Mouse (Mus musculus): ENCODE data around the gene Npnt. TPM values are rescaled to one million over a fixed set of nuclear protein-coding genes. Genes with fewer than 3 reads are reported as not detected.
A peak's percentile ranks its signal among the peaks of the same experiment; 100 is the strongest.

The Npnt gene
- polyA plus RNA-seq, 1 experiment from 2014 or later: 48.0 TPM

DNA sequence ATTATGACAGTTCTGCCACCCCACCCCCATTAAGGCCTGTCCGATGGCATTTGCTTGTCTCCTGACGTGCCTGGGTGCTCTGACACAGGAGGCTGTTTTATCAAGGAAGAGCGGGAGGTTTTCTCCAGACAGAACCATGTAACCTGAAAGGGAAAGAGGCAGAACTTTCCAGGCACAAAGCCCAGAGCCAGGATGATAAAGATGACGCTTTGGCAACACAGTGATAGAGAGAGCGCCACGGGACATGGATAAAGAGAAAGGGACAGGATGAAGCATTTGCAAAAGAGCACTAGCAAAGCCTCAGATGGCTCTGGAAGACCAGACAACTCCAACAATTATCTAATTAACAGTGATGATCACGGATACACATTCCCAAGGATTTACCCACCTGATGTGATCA is 56.0 kb downstream of the Npnt start:
- no peaks in the 10 kb centered on the region for H3K36me3 ChIP-seq (ENCODE audit: control insufficient read depth, insufficient read depth, low read length)
- H3K27me3 ChIP-seq (ENCODE audit: control insufficient read depth, insufficient read depth, low read length): no peaks in the 10 kb centered on the region
- no peak for DNase-seq (ENCODE audit: low spot score)
- H3K9ac ChIP-seq (ENCODE audit: low read length): no peak overlapping the region
- ATAC-seq (ENCODE audit: low FRiP score, low TSS enrichment): no peak
- no peak overlapping the region for H3K4me2 ChIP-seq (replicated peaks; ENCODE audit: low read depth)
- TF ChIP-seq CTCF (IDR thresholded peaks at IDR 0.05; ENCODE audit: low read depth) (no peak), EP300 (optimal IDR thresholded peaks at IDR 0.05) (no peak)
- H3K4me1 ChIP-seq (replicated peaks; ENCODE audit: control insufficient read depth, insufficient read depth): no peaks in the 10 kb centered on the region
- no peak overlapping the region for H3K4me3 ChIP-seq (ENCODE audit: low read depth, low read length)
- 84% methylated on average over 7 of the region's 7 CpGs for WGBS
- H3K27ac ChIP-seq (replicated peaks): no peak overlapping the region
- no peaks in the 10 kb centered on the region for H3K9me3 ChIP-seq (ENCODE audit: control insufficient read depth, low read length)

DNA sequence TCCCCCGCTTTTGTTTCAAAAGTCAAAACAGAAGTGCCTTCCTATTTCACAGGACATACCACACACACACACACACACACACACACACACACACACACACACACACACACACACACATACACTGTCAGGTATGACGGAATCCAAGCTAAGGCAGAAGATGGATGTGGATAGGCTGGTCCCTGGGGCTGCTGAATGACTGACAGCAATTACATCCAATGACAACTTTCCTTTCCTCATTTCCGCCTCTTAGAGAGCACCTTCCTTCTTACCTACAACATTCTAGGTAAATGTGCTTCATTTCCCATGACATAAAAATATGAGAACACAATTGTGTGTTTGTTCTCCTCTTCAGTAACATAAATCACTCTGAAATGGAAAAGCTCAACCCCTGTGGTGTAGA is 56.4 kb downstream of the Npnt start:
- H3K9ac ChIP-seq (ENCODE audit: low read length): no peak overlapping the region
- H3K9me3 ChIP-seq (ENCODE audit: control insufficient read depth, low read length): no peaks in the 10 kb centered on the region
- no peak overlapping the region for H3K4me3 ChIP-seq (ENCODE audit: low read depth, low read length)
- H3K4me2 ChIP-seq (replicated peaks; ENCODE audit: low read depth): no peak overlapping the region
- H3K27ac ChIP-seq (replicated peaks): no peak overlapping the region
- H3K27me3 ChIP-seq (ENCODE audit: control insufficient read depth, insufficient read depth, low read length): no peaks in the 10 kb centered on the region
- 96% methylated on average over 3 of the region's 3 CpGs for WGBS
- no peaks in the 10 kb centered on the region for H3K4me1 ChIP-seq (replicated peaks; ENCODE audit: control insufficient read depth, insufficient read depth)
- DNase-seq (ENCODE audit: low spot score): no peak
- TF ChIP-seq EP300 (optimal IDR thresholded peaks at IDR 0.05) (no peak), CTCF (IDR thresholded peaks at IDR 0.05; ENCODE audit: low read depth) (no peak)
- H3K36me3 ChIP-seq (ENCODE audit: control insufficient read depth, insufficient read depth, low read length): no peaks in the 10 kb centered on the region
- no peak for ATAC-seq (ENCODE audit: low FRiP score, low TSS enrichment)

DNA sequence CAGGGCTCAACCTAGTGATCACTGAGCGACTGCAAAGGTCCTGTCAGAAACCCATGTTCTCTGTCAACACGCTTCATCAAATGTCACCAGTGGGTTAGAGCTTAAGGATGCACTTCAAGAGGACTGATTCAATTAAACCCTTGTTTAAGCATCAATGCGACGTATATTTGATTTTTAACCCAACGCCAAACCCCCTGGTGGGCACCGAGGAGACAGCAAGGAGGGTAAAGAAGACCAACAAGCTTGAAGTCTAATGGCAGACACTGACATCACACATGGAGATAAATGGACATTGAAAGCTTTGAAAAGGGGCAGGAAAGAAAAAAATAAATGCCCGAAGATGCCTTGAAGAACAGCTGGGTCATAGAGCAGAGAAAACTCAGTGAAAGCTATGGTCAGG is 57.0 kb downstream of the Npnt start:
- Histone ChIP-seq H3K9ac (ENCODE audit: low read length) (no peak overlapping the region), H3K36me3 (ENCODE audit: control insufficient read depth, insufficient read depth, low read length) (no peaks in the 10 kb centered on the region), H3K27me3 (ENCODE audit: control insufficient read depth, insufficient read depth, low read length) (no peaks in the 10 kb centered on the region), H3K27ac (replicated peaks) (no peak overlapping the region), H3K4me2 (replicated peaks; ENCODE audit: low read depth) (no peak overlapping the region), H3K4me3 (ENCODE audit: low read depth, low read length) (no peak overlapping the region), H3K4me1 (replicated peaks; ENCODE audit: control insufficient read depth, insufficient read depth) (no peaks in the 10 kb centered on the region), H3K9me3 (ENCODE audit: control insufficient read depth, low read length) (no peaks in the 10 kb centered on the region)
- 78% methylated on average over 7 of the region's 7 CpGs for WGBS
- DNase-seq (ENCODE audit: low spot score) (no peak), ATAC-seq (ENCODE audit: low FRiP score, low TSS enrichment) (no peak)
- TF ChIP-seq EP300 (optimal IDR thresholded peaks at IDR 0.05) (no peak), CTCF (IDR thresholded peaks at IDR 0.05; ENCODE audit: low read depth) (peak; percentile 25)

DNA sequence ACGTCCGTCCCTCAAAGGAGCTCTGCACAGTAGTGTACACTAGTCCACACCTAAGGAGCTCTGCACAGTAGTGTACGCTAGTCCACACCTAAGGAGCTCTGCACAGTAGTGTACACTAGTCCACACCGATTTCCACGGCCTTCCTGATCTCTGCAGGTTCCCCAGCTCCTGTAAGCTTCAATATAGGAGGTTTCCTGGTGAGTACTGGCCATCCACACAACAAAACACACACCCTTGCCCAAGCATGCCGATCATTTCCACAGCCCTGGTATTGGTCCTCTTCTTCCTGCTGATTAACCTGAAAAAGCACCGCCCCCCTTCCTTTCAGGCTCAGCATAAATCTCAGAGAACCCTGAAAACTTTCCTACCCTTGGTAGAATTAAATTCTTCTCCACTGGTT is 57.6 kb downstream of the Npnt start:
- Histone ChIP-seq H3K4me1 (replicated peaks; ENCODE audit: control insufficient read depth, insufficient read depth) (no peaks in the 10 kb centered on the region), H3K36me3 (ENCODE audit: control insufficient read depth, insufficient read depth, low read length) (no peaks in the 10 kb centered on the region), H3K4me3 (ENCODE audit: low read depth, low read length) (no peak overlapping the region), H3K27me3 (ENCODE audit: control insufficient read depth, insufficient read depth, low read length) (no peaks in the 10 kb centered on the region), H3K27ac (replicated peaks) (no peak overlapping the region), H3K4me2 (replicated peaks; ENCODE audit: low read depth) (no peak overlapping the region), H3K9me3 (ENCODE audit: control insufficient read depth, low read length) (no peaks in the 10 kb centered on the region), H3K9ac (ENCODE audit: low read length) (no peak overlapping the region)
- 87% methylated on average over 7 of the region's 7 CpGs for WGBS
- TF ChIP-seq CTCF (IDR thresholded peaks at IDR 0.05; ENCODE audit: low read depth) (no peak), EP300 (optimal IDR thresholded peaks at IDR 0.05) (no peak)
- no peak for DNase-seq (ENCODE audit: low spot score)
- ATAC-seq (ENCODE audit: low FRiP score, low TSS enrichment): no peak

DNA sequence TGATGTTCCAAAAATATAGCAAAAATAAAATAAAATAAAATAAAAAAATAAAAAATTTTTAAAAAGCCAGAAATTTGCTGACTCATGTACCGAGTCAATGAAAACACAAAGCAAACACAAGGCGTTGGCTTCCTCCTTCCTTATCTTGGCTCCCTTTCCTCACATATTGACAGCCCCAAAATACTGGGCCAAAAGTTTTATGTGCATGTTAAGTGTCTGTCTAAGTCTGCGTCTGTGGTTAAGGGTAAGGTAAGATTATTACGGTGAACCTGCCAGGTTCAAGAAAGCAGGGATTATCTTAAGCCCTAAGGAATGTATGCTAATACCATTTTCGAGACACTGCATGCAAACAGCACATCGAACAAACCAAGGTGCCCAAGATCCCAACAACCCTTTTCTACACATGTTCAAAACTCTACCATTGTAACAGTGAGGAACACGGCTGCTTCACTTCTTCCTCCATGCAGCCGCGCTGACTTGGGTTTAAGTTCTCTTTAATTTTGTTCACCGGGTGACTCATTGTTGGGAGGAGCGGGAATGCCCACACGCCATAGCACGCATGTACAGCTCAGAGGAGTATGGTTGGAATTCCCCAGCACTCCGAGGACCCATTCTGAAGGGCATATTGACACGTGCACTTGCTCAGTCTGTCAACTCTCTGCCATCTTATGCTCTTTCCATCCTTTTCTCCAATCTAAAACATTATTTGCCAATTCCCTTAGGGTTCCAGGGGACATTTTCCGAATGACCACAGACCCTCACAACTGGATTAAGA is 62.8 kb downstream of the Npnt start:
- Histone ChIP-seq H3K36me3 (ENCODE audit: control insufficient read depth, insufficient read depth, low read length) (no peaks in the 10 kb centered on the region), H3K27me3 (ENCODE audit: control insufficient read depth, insufficient read depth, low read length) (no peaks in the 10 kb centered on the region), H3K4me1 (replicated peaks; ENCODE audit: control insufficient read depth, insufficient read depth) (no peaks in the 10 kb centered on the region), H3K27ac (replicated peaks) (no peak overlapping the region), H3K4me3 (ENCODE audit: low read depth, low read length) (no peak overlapping the region), H3K4me2 (replicated peaks; ENCODE audit: low read depth) (no peak overlapping the region; the same call in 1 of the 2 replicates), H3K9ac (ENCODE audit: low read length) (no peak overlapping the region), H3K9me3 (ENCODE audit: control insufficient read depth, low read length) (no peaks in the 10 kb centered on the region)
- ATAC-seq (ENCODE audit: low FRiP score, low TSS enrichment) (peak; percentile 57; the same call in 1 of the 2 replicates), DNase-seq (ENCODE audit: low spot score) (no peak)
- WGBS: 70% methylated on average over 16 of the region's 16 CpGs
- TF ChIP-seq EP300 (optimal IDR thresholded peaks at IDR 0.05) (no peak), CTCF (IDR thresholded peaks at IDR 0.05; ENCODE audit: low read depth) (no peak)

DNA sequence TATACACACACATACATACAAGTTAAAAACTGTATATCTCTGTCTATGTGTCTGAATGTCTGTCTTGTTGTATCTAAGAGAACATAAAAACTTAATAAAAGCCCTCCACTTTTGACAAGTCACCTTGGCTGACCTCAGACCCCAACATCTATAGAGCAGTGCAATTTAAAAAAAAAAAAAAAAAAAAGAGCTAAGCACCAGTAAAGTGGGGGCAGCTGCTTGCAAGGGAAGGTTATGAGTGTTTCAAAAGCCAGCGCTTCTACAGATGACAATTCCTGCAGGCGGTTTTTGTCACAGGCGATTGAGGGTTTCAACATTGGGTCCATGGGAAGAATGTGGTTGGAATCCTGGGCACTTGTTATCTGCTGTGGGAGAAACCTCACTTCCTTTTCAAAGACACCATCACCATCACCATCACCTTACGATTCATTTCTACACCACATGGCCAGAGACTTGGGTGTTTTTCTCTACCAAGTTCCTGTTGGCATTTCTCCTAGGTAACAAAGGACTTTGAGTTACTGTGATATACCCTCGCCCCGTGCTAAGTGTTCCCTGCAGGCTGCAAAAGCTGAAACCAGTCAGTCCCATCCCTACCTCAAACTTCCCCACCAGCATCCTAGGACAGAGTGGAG is 63.6 kb downstream of the Npnt start:
- Histone ChIP-seq H3K36me3 (ENCODE audit: control insufficient read depth, insufficient read depth, low read length) (no peaks in the 10 kb centered on the region), H3K27me3 (ENCODE audit: control insufficient read depth, insufficient read depth, low read length) (no peaks in the 10 kb centered on the region), H3K4me3 (ENCODE audit: low read depth, low read length) (no peak overlapping the region), H3K4me2 (replicated peaks; ENCODE audit: low read depth) (no peak overlapping the region), H3K4me1 (replicated peaks; ENCODE audit: control insufficient read depth, insufficient read depth) (no peaks in the 10 kb centered on the region), H3K9me3 (ENCODE audit: control insufficient read depth, low read length) (no peaks in the 10 kb centered on the region), H3K27ac (replicated peaks) (no peak overlapping the region), H3K9ac (ENCODE audit: low read length) (no peak overlapping the region)
- no peak for ATAC-seq (ENCODE audit: low FRiP score, low TSS enrichment)
- DNase-seq (ENCODE audit: low spot score): no peak
- 80% methylated on average over 6 of the region's 6 CpGs for WGBS
- no peak for TF ChIP-seq EP300 (optimal IDR thresholded peaks at IDR 0.05)
- no peak for TF ChIP-seq CTCF (IDR thresholded peaks at IDR 0.05; ENCODE audit: low read depth)

Data from stomach, postnatal 0 days (tissue).